Mouse (Mus musculus): Measurements from ENCODE around the gene Metrn. TPM values are rescaled to one million over a fixed set of nuclear protein-coding genes. Genes with fewer than 3 reads are reported as not detected.

Metrn gene
- polyA plus RNA-seq, 1 experiment from 2014 or later = 12.7 TPM

DNA sequence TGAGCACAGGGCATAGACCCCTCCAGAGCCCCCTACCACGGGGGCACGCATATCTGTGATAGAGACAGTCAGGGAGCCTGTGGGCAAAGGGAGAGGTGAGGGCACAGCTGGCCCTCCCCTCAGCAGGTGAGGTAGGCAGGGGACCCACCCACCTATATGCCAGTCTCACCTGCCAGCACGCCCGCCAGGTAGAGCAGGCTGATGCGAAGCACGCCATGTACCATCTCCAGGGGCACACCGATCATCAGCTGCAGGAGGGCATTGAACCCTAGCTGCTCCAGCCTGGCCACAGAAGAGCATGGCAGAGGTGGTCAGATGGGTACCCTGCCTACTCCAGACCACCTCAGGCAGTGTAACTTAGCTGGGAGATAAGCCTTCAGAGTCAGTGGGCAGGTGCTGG, 38.4 kb upstream of the Metrn start:
- Histone ChIP-seq H3K4me2 (peak overlapping the region; percentile 89; the same call in 1 of the 2 replicates), H3K27ac (ENCODE audit: low read depth) (no peak overlapping the region), H3K9me3 (ENCODE audit: low read depth, low read length) (no peaks in the 10 kb centered on the region), H3K27me3 (ENCODE audit: insufficient read depth, low read length) (no peaks in the 10 kb centered on the region), H3K4me1 (ENCODE audit: insufficient read depth) (peaks cover 37% of the 10 kb centered on the region), H3K9ac (no peak overlapping the region), H3K36me3 (ENCODE audit: insufficient read depth) (peaks cover 55% of the 10 kb centered on the region), H3K4me3 (ENCODE audit: low read depth, low read length) (peak overlapping the region; percentile 82)
- no peak for TF ChIP-seq CTCF (IDR thresholded peaks at IDR 0.05; ENCODE audit: low read depth)
- no peak for DNase-seq
- no peak for ATAC-seq (ENCODE audit: insufficient read depth)
- 94% methylated on average over 7 of the region's 7 CpGs for WGBS

DNA sequence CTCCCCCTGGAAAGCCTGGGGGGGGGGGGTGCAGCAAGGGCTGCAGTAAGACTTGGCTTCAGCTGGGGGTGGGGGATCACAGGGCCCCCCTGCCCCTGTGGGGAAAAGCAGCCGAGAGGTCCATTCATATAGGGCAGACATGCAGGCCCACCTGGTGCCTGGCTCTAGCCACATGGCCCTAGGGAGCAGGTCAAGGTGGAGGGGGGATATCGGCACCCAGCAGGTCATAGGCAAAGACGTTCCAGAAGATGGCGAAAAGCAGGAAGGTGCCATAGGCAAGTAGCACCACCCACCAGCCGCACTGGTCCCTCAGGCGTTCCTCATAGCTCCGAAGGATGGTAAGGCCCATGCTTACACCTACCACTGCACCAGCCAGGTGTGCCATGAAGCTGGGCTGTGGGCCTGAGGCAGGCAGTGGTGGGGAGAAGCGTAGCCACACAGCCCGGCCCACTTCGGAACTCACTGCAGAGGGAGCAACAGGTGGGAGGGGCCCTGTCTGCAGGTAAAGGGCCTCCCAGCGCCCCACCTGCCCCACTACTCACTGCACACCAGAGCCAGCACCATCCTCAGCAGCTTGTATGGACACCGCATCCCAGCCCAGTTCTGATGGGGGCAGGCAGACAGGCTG, 37.8 kb upstream of the Metrn start:
- peak overlapping the region; percentile 97; the same call in 1 of the 2 replicates for H3K27ac ChIP-seq (ENCODE audit: low read depth)
- ATAC-seq (ENCODE audit: insufficient read depth) = no peak
- TF ChIP-seq CTCF (IDR thresholded peaks at IDR 0.05; ENCODE audit: low read depth) = no peak
- no peak for DNase-seq
- H3K4me2 ChIP-seq = peak overlapping the region; percentile 89
- peaks cover 55% of the 10 kb centered on the region for H3K36me3 ChIP-seq (ENCODE audit: insufficient read depth)
- 73% methylated on average over 12 of the region's 12 CpGs for WGBS
- H3K4me3 ChIP-seq (ENCODE audit: low read depth, low read length) = peak overlapping the region; percentile 82
- peak overlapping the region; percentile 69 for H3K9ac ChIP-seq
- no peaks in the 10 kb centered on the region for H3K9me3 ChIP-seq (ENCODE audit: low read depth, low read length)
- peaks cover 40% of the 10 kb centered on the region for H3K4me1 ChIP-seq (ENCODE audit: insufficient read depth)
- no peaks in the 10 kb centered on the region for H3K27me3 ChIP-seq (ENCODE audit: insufficient read depth, low read length)

DNA sequence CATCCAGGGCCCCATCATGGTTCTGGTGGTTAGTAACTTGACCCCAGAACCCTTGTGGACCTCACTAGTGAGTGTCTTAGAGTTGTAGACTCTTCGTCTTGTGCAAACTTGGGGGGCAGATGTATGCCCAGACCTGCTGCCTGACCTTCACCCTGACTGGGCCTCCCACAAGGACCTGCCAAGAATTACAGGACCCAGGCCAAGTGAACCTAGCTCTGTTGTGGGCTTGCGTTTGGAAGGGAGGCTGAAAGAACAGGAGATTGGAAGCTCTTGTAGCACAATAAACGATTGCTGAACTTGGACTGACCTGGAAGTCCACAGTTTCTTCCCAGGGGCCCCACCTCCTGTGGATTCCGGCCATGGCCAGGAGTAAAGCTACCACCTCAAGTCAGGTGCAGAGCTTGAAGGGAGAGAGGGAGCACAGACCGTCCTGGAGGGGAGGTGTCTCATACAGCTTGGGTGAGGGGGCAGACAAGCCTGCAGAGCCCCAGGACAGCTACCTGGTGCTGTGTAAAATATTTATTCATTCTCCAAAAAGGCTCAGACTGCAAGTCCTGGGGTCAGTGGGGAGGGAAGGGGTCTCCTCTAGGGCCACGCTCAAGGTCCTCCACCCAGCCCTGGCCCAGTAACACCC, 37.1 kb upstream of the Metrn start:
- 13% methylated on average over 6 of the region's 6 CpGs for WGBS
- TF ChIP-seq CTCF (IDR thresholded peaks at IDR 0.05; ENCODE audit: low read depth) = no peak
- Histone ChIP-seq H3K4me2 (peak overlapping the region; percentile 89), H3K9ac (peak overlapping the region; percentile 69), H3K4me1 (ENCODE audit: insufficient read depth) (peaks cover 42% of the 10 kb centered on the region), H3K36me3 (ENCODE audit: insufficient read depth) (peaks cover 52% of the 10 kb centered on the region), H3K9me3 (ENCODE audit: low read depth, low read length) (no peaks in the 10 kb centered on the region), H3K4me3 (ENCODE audit: low read depth, low read length) (peak overlapping the region; percentile 82), H3K27ac (ENCODE audit: low read depth) (peak overlapping the region; percentile 97), H3K27me3 (ENCODE audit: insufficient read depth, low read length) (no peaks in the 10 kb centered on the region)
- ATAC-seq (ENCODE audit: insufficient read depth) = no peak
- no peak for DNase-seq

DNA sequence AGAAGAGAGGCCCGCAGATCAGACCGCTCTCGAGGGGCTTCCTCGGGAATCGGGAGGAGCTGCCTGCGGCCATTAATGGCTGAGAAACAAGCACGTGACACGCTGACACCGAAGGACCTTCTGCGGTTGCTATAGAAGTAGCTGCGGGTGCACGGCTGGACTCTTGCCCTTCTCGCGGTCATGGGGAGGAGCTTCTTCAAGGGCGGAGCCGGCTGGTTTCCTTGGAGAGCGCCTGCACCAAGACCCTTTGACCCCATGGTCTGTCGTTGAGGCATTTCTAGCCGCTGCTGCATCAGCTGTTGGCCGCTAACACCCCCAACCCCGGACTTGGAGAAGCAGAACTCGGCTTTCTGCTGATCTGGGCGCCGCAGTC, 36.3 kb upstream of the Metrn start, which contains the start of gene Stub1:
TSS of gene Stub1 (minus strand) at position 114 of the 373 bp plus-strand sequence.
- H3K27ac ChIP-seq (ENCODE audit: low read depth) = peak within 1 kb of the TSS; percentile 97
- no peaks in the 10 kb centered on the region for H3K27me3 ChIP-seq (ENCODE audit: insufficient read depth, low read length)
- peaks cover 47% of the 10 kb centered on the region for H3K36me3 ChIP-seq (ENCODE audit: insufficient read depth)
- peak within 1 kb of the TSS; percentile 82 for H3K4me3 ChIP-seq (ENCODE audit: low read depth, low read length)
- ATAC-seq (ENCODE audit: insufficient read depth) (peak; percentile 63), DNase-seq (peak; percentile 95)
- H3K4me1 ChIP-seq (ENCODE audit: insufficient read depth) = peaks cover 46% of the 10 kb centered on the region
- H3K9ac ChIP-seq = peak within 1 kb of the TSS; percentile 79
- no peaks in the 10 kb centered on the region for H3K9me3 ChIP-seq (ENCODE audit: low read depth, low read length)
- WGBS = under 1% methylated on average over 24 of the region's 24 CpGs
- no peak for TF ChIP-seq CTCF (IDR thresholded peaks at IDR 0.05; ENCODE audit: low read depth)
- H3K4me2 ChIP-seq = peak within 1 kb of the TSS; percentile 98

DNA sequence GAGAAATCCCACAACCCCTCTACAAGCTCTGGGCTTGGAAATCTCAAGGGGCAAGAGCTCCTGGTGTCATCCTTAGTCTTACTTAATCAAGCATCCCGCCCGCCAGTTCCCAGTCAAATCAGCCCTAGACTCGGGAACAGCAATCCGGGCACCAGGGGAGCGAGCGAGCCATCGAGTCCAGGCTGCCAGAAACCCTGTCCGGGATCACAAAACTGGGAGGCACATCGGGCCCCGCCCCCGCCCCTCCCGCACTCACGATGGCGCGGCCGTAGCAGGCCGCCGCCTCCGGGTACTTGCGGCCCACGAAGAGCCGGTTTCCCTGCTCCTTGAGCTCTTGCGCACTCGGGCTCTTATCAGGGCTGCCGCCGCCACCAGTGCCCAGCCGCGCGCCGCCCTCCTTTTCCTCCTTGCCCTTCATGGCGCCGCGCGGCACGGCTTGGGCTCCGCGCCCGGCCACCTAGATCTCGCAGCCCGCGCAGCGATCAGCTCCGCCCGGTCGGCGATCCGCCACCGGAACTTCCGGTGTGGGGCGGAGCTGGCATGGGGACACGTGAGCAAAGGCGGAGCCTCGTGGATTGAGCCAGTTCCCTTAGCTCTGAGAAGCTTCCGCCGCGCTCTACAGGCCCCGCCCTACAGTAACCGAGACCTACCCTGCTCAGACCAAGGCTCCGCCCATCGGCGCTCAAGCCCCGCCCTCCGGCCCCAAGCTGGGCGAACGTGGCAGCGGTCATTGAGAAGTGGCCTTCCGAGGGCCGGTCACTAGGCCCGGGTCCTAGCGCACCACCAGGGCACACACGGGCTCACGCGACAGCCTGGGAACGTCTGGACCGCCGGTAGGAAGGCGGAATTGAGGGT, 35.7 kb upstream of the Metrn start:
- ATAC-seq (ENCODE audit: insufficient read depth) = peak; percentile 88
- Histone ChIP-seq H3K4me2 (peak overlapping the region; percentile 98), H3K27ac (ENCODE audit: low read depth) (peak overlapping the region; percentile 97), H3K9me3 (ENCODE audit: low read depth, low read length) (no peaks in the 10 kb centered on the region), H3K9ac (peak overlapping the region; percentile 79), H3K36me3 (ENCODE audit: insufficient read depth) (peaks cover 47% of the 10 kb centered on the region), H3K27me3 (ENCODE audit: insufficient read depth, low read length) (no peaks in the 10 kb centered on the region), H3K4me1 (ENCODE audit: insufficient read depth) (peaks cover 48% of the 10 kb centered on the region), H3K4me3 (ENCODE audit: low read depth, low read length) (peak overlapping the region; percentile 82)
- peak; percentile 100 for DNase-seq
- under 1% methylated on average over 76 of the region's 77 CpGs for whole genome bisulfite sequencing
- TF ChIP-seq CTCF (IDR thresholded peaks at IDR 0.05; ENCODE audit: low read depth) = no peak

DNA sequence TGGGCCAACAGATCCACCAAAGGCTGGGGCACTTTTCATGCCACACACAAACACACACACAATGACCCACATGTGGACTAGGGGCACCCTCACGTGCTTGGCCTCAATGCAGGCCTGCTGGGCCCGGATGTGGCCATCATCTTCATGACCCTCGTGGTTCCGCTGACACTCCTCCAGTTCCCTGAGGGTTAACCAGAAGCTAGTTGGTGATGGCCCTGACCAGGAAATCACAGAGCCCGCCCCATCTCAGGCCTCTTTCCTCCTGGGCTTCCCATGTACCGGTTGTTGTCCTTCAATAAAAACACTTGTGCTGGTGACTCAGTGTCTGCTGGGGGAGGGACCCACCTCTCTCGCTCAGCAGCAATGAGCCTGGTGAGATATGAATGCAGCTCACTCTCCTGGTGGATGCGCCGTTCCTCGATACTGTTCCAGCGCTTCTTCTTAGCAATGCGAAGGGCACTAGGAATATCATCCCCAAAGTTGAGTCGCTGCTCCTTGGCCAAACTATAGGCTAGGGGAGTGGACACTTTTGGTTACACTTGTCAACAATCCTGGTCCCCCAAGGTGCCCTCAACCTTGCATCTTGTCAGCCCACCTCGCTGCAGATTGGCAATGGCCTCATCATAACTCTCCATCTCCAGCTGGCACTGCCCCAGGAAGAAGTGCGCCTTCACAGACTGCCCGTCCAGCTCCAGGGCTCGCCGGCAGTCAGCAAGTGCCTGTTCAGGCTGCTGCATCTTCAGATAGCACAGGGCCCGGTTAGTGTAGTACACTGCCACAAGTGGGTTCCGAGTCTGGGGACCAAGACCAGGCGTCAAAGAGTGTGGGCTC, 34.7 kb upstream of the Metrn start:
- Histone ChIP-seq H3K4me2 (peak overlapping the region; percentile 98), H3K9ac (peak overlapping the region; percentile 79), H3K27ac (ENCODE audit: low read depth) (peak overlapping the region; percentile 85), H3K4me1 (ENCODE audit: insufficient read depth) (peaks cover 41% of the 10 kb centered on the region), H3K27me3 (ENCODE audit: insufficient read depth, low read length) (no peaks in the 10 kb centered on the region), H3K4me3 (ENCODE audit: low read depth, low read length) (peak overlapping the region; percentile 82), H3K9me3 (ENCODE audit: low read depth, low read length) (no peaks in the 10 kb centered on the region), H3K36me3 (ENCODE audit: insufficient read depth) (peaks cover 56% of the 10 kb centered on the region)
- WGBS = 49% methylated on average over 21 of the region's 21 CpGs
- TF ChIP-seq CTCF (IDR thresholded peaks at IDR 0.05; ENCODE audit: low read depth) = no peak
- DNase-seq (peak; percentile 25), ATAC-seq (ENCODE audit: insufficient read depth) (no peak)
